Mouse (Mus musculus): ENCODE data around the gene Olfr548-ps1.

The Olfr548-ps1 gene

GRCm38 (mm10) chr7:102575998-102576397, 35.3 kb downstream of the Olfr548-ps1 start:
- no peak for DNase-seq (ENCODE audit: low spot score)

GRCm38 (mm10) chr7:102591786-102592185, 51.1 kb downstream of the Olfr548-ps1 start, which contains the start of gene Olfr551:
TSS of gene Olfr551 (minus strand) at chr7:102591886.
- DNase-seq (ENCODE audit: low spot score), result no peak

All from ovary, postnatal 36 days (tissue).